Mouse (Mus musculus): Measurements from ENCODE around the gene Srsf2.

GRCm38 (mm10) chr11:116838936-116839335 is 14.0 kb downstream of the Srsf2 start:
- TF ChIP-seq CTCF (conservative IDR thresholded peaks at IDR 0.05; ENCODE audit: insufficient read depth, insufficient read length, low read depth, low read length) (no peak; the same call in 1 of the 2 replicates), POLR2A (IDR thresholded peaks at IDR 0.05; ENCODE audit: low read depth, low read length) (no peak)
